Mouse (Mus musculus) cerebellum, postnatal 4 days (tissue): ENCODE measurements around the gene Ip6k1.

Source experiments
- DNase-seq, 2 experiments: peaks; one replicate each; pipeline ENCODE4 v3.0.0; 2022; ENCODE audit warnings: low spot score in 2 of 2, mixed read lengths in 1 of 2

Gene Ip6k1

DNA sequence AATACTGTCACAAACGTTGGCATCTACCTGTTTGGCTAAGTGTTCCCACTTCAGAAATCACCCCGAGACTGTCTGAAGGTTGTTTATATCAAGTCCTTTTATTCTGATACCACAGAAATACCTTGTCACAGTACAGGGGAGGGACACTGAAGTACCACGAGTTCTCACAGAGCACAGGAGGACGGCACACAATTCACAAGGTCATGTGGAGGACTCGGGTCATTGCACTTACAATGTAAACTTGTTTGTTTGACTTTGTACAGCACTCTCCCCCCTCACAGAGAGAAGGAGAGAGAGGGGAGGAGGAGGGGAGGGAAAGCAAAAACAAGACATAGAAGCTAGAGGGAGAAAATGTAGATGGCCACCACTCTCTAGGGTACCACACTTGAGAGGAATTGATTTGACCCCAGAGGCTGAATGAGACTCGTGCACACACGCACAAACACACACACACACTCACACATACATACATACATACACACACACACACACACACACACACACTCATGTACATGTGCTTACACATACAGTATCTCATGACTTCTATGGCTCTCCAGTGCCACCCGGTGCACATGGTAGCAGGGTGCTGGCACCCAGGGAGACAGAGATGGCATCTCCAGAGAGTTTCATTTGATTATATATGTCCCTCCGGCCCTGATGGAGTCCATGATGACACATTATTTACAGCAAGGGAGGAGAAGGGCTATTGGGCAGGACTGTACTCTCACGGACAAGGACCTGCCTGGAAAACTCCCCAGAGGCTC is 93.8 kb downstream of the Ip6k1 start:
- no peak for DNase-seq
